In genomic region chr5:114130698-114131520, GRCm38 (mm10) we compare ENCODE assay signal across 8 mouse cellular contexts. TPM values are rescaled to one million over a fixed set of nuclear protein-coding genes. Genes with fewer than 3 reads are reported as not detected.
DNase-seq lines count a peak whose midpoint lies in the region; ATAC-seq and TF ChIP-seq lines count a peak whose summit lies in the region.

No protein-coding gene starts in this region.

- H3K9ac ChIP-seq in forebrain, embryonic 15.5 days (replicated peaks), result peak overlapping the region; percentile 57
- H3K9ac ChIP-seq in neural tube, embryonic 14.5 days (replicated peaks; ENCODE audit: low read depth, low read length), result peak overlapping the region; percentile 48; the same call in 1 of the 2 replicates

- peak overlapping the region; percentile 86 for H3K4me3 ChIP-seq in G1E (ENCODE audit: low read depth, low read length)
- H3K4me3 ChIP-seq in forebrain, embryonic 15.5 days, result peak overlapping the region; percentile 84
- H3K4me3 ChIP-seq in neural tube, embryonic 14.5 days (ENCODE audit: low read depth, low read length), result peak overlapping the region; percentile 73
- H3K4me3 ChIP-seq in testis, adult 2 months (ENCODE audit: control insufficient read depth, low read depth, low read length), result peak overlapping the region; percentile 78

- peak; percentile 98 for DNase-seq in G1E (ENCODE audit: low spot score)
- peak; percentile 88 for DNase-seq in cerebellum, adult 11-12 months
- DNase-seq in heart, postnatal 25 days (ENCODE audit: low spot score), result peak; percentile 88
- DNase-seq in layer of hippocampus, adult 18-20 months (ENCODE audit: low spot score in 2 of 2), result peak; percentile 87 to 95
- DNase-seq in lung, adult 18-20 months, result peak; percentile 91

- no peaks in the 10 kb centered on the region for H3K27me3 ChIP-seq in G1E (ENCODE audit: insufficient read depth, low read length)
- H3K27me3 ChIP-seq in forebrain, embryonic 15.5 days, result no peaks in the 10 kb centered on the region
- H3K27me3 ChIP-seq in neural tube, embryonic 14.5 days (ENCODE audit: control insufficient read depth, insufficient read depth, low read length), result no peaks in the 10 kb centered on the region
- no peaks in the 10 kb centered on the region for H3K27me3 ChIP-seq in testis, adult 2 months (ENCODE audit: control insufficient read depth, insufficient read depth, low read length)

- intact Hi-C loops in heart, postnatal 25 days (cut with DNase I), result no loop called here

- WGBS in forebrain, embryonic 15.5 days, result under 1% methylated on average over 87 of the region's 87 CpGs
- WGBS in neural tube, embryonic 14.5 days, result 0% methylated on average over 85 of the region's 87 CpGs

- peaks cover 52% of the 10 kb centered on the region for H3K36me3 ChIP-seq in G1E (replicated peaks)
- no peaks in the 10 kb centered on the region for H3K36me3 ChIP-seq in forebrain, embryonic 15.5 days
- H3K36me3 ChIP-seq in neural tube, embryonic 14.5 days (ENCODE audit: control insufficient read depth, insufficient read depth, low read length), result no peaks in the 10 kb centered on the region
- H3K36me3 ChIP-seq in testis, adult 2 months (ENCODE audit: control insufficient read depth, insufficient read depth, low read length), result no peaks in the 10 kb centered on the region

- no peak for TF ChIP-seq CTCF in G1E (IDR thresholded peaks at IDR 0.05; ENCODE audit: low read depth, low read length)
- TF ChIP-seq CTCF in testis, adult 2 months (IDR thresholded peaks at IDR 0.05; ENCODE audit: control insufficient read depth, insufficient read depth, insufficient replicate concordance, low read depth, low read length), result no peak

- H3K4me1 ChIP-seq in G1E (ENCODE audit: insufficient read depth, low read depth, low read length), result peaks cover 79% of the 10 kb centered on the region
- peaks cover 24% of the 10 kb centered on the region for H3K4me1 ChIP-seq in forebrain, embryonic 15.5 days
- H3K4me1 ChIP-seq in neural tube, embryonic 14.5 days (ENCODE audit: control insufficient read depth, insufficient read depth, low read length), result peaks cover 6% of the 10 kb centered on the region; the same call in 1 of the 2 replicates
- peaks cover 24% of the 10 kb centered on the region for H3K4me1 ChIP-seq in testis, adult 2 months (ENCODE audit: control insufficient read depth, insufficient read depth, low read length)

- peak; percentile 59; the same call in 1 of the 2 replicates for TF ChIP-seq POLR2A in testis, adult 2 months (IDR thresholded peaks at IDR 0.05; ENCODE audit: control insufficient read depth, low read depth, low read length)

- H3K4me2 ChIP-seq in forebrain, embryonic 15.5 days (replicated peaks), result peak overlapping the region; percentile 98
- H3K4me2 ChIP-seq in neural tube, embryonic 14.5 days (ENCODE audit: low read depth, low read length), result peak overlapping the region; percentile 97

- ATAC-seq in G1E (ENCODE audit: extremely low read depth, insufficient number of reproducible peaks, low FRiP score, poor library complexity, severe bottlenecking), result peak; percentile 75
- ATAC-seq in forebrain, embryonic 15.5 days (replicated peaks), result peak; percentile 99
- peak; percentile 98 for ATAC-seq in neural tube, embryonic 14.5 days (ENCODE audit: low read depth)

- H3K27ac ChIP-seq in forebrain, embryonic 15.5 days (replicated peaks), result peak overlapping the region; percentile 53
- 0 out of 2 replicates have a peak overlapping the region, but pooled peaks have one; percentile 16 for H3K27ac ChIP-seq in neural tube, embryonic 14.5 days (ENCODE audit: low read depth, low read length)
- peak overlapping the region; percentile 71 for H3K27ac ChIP-seq in testis, adult 2 months (ENCODE audit: control insufficient read depth, insufficient read depth, low read depth, low read length)

- H3K9me3 ChIP-seq in G1E (replicated peaks), result no peaks in the 10 kb centered on the region
- H3K9me3 ChIP-seq in forebrain, embryonic 15.5 days, result no peaks in the 10 kb centered on the region
- H3K9me3 ChIP-seq in neural tube, embryonic 14.5 days (ENCODE audit: control insufficient read depth, low read length), result no peaks in the 10 kb centered on the region

RNA-seq across cellular contexts. Expression of gene Ung, which starts 0.7 kb away (rescaled TPM):
- 13.9 and 16.5 TPM in 2 replicates for total RNA-seq in G1E (2014; fragmentation: Nextera tagmentation)
- total RNA-seq in G1E (2017), result 17.6 and 19.5 TPM in 2 replicates
- 87.8 and 89.3 TPM in 2 replicates for polyA plus RNA-seq in G1E (2012)
- 22.7 and 25.8 TPM in 2 replicates for polyA plus RNA-seq in forebrain, embryonic 15.5 days (2015; fragmentation: Nextera tagmentation; extraction: Ambion mirVana)
- 10 to 100 TPM; 29.7 to 32.3 TPM for total RNA-seq in heart, postnatal 25 days (2021)
- 1 to 10 TPM; 2.0 to 2.6 TPM for total RNA-seq in layer of hippocampus, adult 18-20 months (2021)
- polyA plus RNA-seq in neural tube, embryonic 14.5 days (2014; fragmentation: Nextera tagmentation; extraction: Ambion mirVana), result 4.1 and 4.8 TPM in 2 replicates
- 8.2 and 9.4 TPM in 2 replicates for polyA plus RNA-seq in testis, adult 2 months (2012; rRNA removed)

RNA-seq across cellular contexts. Expression of gene Alkbh2, which starts 2.9 kb away (rescaled TPM):
- 6.8 and 8.2 TPM in 2 replicates for total RNA-seq in G1E (2014; fragmentation: Nextera tagmentation)
- total RNA-seq in G1E (2017), result 3.7 and 7.1 TPM in 2 replicates
- 19.0 and 20.5 TPM in 2 replicates for polyA plus RNA-seq in G1E (2012)
- polyA plus RNA-seq in forebrain, embryonic 15.5 days (2015; fragmentation: Nextera tagmentation; extraction: Ambion mirVana), result 6.2 and 7.3 TPM in 2 replicates
- 1 to 10 TPM in 1 of 2 experiments, under 1 TPM in 1; 0.83 to 1.4 TPM for total RNA-seq in heart, postnatal 25 days (2021)
- 1 to 10 TPM; 4.6 TPM for total RNA-seq in layer of hippocampus, adult 18-20 months (2021)
- 8.2 TPM in 2 replicates for polyA plus RNA-seq in neural tube, embryonic 14.5 days (2014; fragmentation: Nextera tagmentation; extraction: Ambion mirVana)
- polyA plus RNA-seq in testis, adult 2 months (2012; rRNA removed), result 2.2 and 3.1 TPM in 2 replicates

RNA-seq across cellular contexts. Expression of gene Acacb, which starts 15.4 kb away (rescaled TPM):
- total RNA-seq in G1E (2014; fragmentation: Nextera tagmentation), result 0.34 and 2.6 TPM in 2 replicates
- 0.35 and 0.76 TPM in 2 replicates for total RNA-seq in G1E (2017)
- polyA plus RNA-seq in G1E (2012), result 0.43 and 0.55 TPM in 2 replicates
- polyA plus RNA-seq in forebrain, embryonic 15.5 days (2015; fragmentation: Nextera tagmentation; extraction: Ambion mirVana), result 1.6 and 3.0 TPM in 2 replicates
- 100 to 1,000 TPM; 182 to 193 TPM for total RNA-seq in heart, postnatal 25 days (2021)
- 1 to 10 TPM; 6.4 to 6.5 TPM for total RNA-seq in layer of hippocampus, adult 18-20 months (2021)
- polyA plus RNA-seq in neural tube, embryonic 14.5 days (2014; fragmentation: Nextera tagmentation; extraction: Ambion mirVana), result 3.2 and 4.8 TPM in 2 replicates
- polyA plus RNA-seq in testis, adult 2 months (2012; rRNA removed), result 3.0 and 4.6 TPM in 2 replicates

RNA-seq across cellular contexts. Expression of gene Svop, which starts 39.5 kb away (rescaled TPM):
- not detected in 2 replicates for total RNA-seq in G1E (2014; fragmentation: Nextera tagmentation)
- 0.05 and 0.06 TPM in 2 replicates for total RNA-seq in G1E (2017)
- not detected in 2 replicates for polyA plus RNA-seq in G1E (2012)
- polyA plus RNA-seq in forebrain, embryonic 15.5 days (2015; fragmentation: Nextera tagmentation; extraction: Ambion mirVana), result 81.8 and 87.2 TPM in 2 replicates
- total RNA-seq in heart, postnatal 25 days (2021), result not detected
- 100 to 1,000 TPM; 171 to 176 TPM for total RNA-seq in layer of hippocampus, adult 18-20 months (2021)
- 80.0 and 80.3 TPM in 2 replicates for polyA plus RNA-seq in neural tube, embryonic 14.5 days (2014; fragmentation: Nextera tagmentation; extraction: Ambion mirVana)
- polyA plus RNA-seq in testis, adult 2 months (2012; rRNA removed), result 21.9 and 27.0 TPM in 2 replicates

Comparison
In these comparisons a context has a peak if more than half of its experiments do, and no peak if none do; other contexts are left out.
1. Peak in every context shown above with its lines: DNase-seq, ATAC-seq, H3K4me3 ChIP-seq and H3K27ac ChIP-seq.
2. H3K27ac ChIP-seq: peak in every context shown above with its lines; median percentile 71 in testis, adult 2 months; 53 in forebrain, embryonic 15.5 days; 16 in neural tube, embryonic 14.5 days.